Mouse (Mus musculus) colon, adult 2 months (tissue): ENCODE measurements around the gene Tm4sf20. TPM values are rescaled to one million over a fixed set of nuclear protein-coding genes. Genes with fewer than 3 reads are reported as not detected.

ENCODE experiments used
- polyA plus RNA-seq: library from polyadenylated mRNA; depleted of rRNA; stranded (reverse); fragments of >200 nt; gene quantifications from 2 replicates; pipeline ENCODE4 v1.2.3, GENCODE M21; 2012; rRNA removed

Tm4sf20 gene
- 71.0 and 88.4 TPM in 2 replicates for polyA plus RNA-seq

GRCm38 (mm10) chr1:82768269-82768668, at the start of gene Tm4sf20:
Tm4sf20 (minus strand) TSS chr1:82768461.

GRCm38 (mm10) chr1:82771022-82771586, 2.8 kb upstream of the Tm4sf20 start, which contains the start of gene Gm47791:
Gm47791 (minus strand) TSS chr1:82771243.

DNA sequence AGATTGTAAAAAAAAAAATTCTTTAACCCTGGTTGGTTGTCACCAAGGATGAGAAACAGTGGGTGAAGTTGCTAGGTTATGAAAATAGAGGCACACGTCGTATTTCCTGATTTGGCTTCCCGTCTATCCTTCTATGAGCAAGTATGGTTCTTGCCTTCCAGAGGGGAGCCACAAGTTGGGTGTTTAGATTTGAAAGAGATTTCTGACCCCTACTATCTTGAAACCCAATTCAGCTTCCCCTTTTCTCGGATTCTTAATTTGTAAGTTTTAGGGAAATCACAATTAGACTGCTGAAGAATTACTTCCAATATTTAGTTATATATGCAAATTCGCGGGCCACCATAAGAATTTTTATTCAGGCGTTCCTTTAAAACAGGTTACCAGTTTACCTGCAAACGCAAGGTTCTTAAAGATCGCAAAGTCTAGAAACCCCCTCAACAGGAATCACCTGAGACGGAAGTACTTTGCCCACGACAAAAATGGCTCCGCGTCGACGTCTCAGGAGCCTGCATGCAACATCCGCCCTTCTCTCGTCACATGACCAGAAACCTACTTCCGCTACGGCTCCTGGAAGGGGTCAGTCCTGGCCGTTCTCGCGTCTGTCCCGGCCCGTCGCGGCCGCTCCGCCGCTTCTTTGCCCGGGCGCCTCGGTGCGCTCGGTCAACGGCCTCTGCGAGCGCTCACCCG, 43.8 kb downstream of the Tm4sf20 start, which contains the start of gene Mff:
Gene Mff (plus strand): TSS at position 552 of the 687 bp plus-strand sequence.

Other genes with a start within 250 kb of the Tm4sf20 start
- 0.15 TPM in 2 replicates for gene Col4a4, start 181.6 kb downstream of the Tm4sf20 start, polyA plus RNA-seq
- gene Col4a3, start 181.5 kb downstream of the Tm4sf20 start, polyA plus RNA-seq, result 0.21 and 0.35 TPM in 2 replicates
- 46.4 and 62.3 TPM in 2 replicates for gene Mff, start 43.6 kb downstream of the Tm4sf20 start, polyA plus RNA-seq
- 1.1 and 1.7 TPM in 2 replicates for gene Gm47791, start 2.8 kb upstream of the Tm4sf20 start, polyA plus RNA-seq
- gene Agfg1, start 71.0 kb upstream of the Tm4sf20 start, polyA plus RNA-seq, result 21.0 and 28.9 TPM in 2 replicates
- gene A030005L19Rik, start 144.9 kb upstream of the Tm4sf20 start, polyA plus RNA-seq, result 0.90 and 0.91 TPM in 2 replicates
- gene A030014E15Rik, start 156.5 kb upstream of the Tm4sf20 start, polyA plus RNA-seq, result not detected in 2 replicates
- gene Gm6217, start 162.9 kb upstream of the Tm4sf20 start, polyA plus RNA-seq, result not detected in 2 replicates
- gene A030003K21Rik, start 174.9 kb upstream of the Tm4sf20 start, polyA plus RNA-seq, result not detected in 2 replicates
- gene Gm7544, start 187.6 kb upstream of the Tm4sf20 start, polyA plus RNA-seq, result not detected in 2 replicates
- not detected in 2 replicates for gene Gm47955, start 191.8 kb upstream of the Tm4sf20 start, polyA plus RNA-seq
- gene Gm47959, start 232.1 kb upstream of the Tm4sf20 start, polyA plus RNA-seq, result not detected in 2 replicates